Mouse (Mus musculus) bone marrow, adult 2 months (tissue): ENCODE measurements around the gene Arhgef10l.

Experiments used
- CTCF ChIP-seq: fragments of 200-500 bp; IDR thresholded peaks from 2 replicates; pipeline ENCODE4 v1.5.1; 2011; ENCODE audit warnings: low read length, control low read depth; ENCODE audit not compliant: control insufficient read depth, insufficient read depth
- POLR2A ChIP-seq: fragments of 200-500 bp; IDR thresholded peaks from 2 replicates; pipeline ENCODE4 v1.6.1; 2011; ENCODE audit warnings: low read depth, mild to moderate bottlenecking, control low read depth, low read length, borderline replicate concordance; ENCODE audit not compliant: control insufficient read depth

DNA sequence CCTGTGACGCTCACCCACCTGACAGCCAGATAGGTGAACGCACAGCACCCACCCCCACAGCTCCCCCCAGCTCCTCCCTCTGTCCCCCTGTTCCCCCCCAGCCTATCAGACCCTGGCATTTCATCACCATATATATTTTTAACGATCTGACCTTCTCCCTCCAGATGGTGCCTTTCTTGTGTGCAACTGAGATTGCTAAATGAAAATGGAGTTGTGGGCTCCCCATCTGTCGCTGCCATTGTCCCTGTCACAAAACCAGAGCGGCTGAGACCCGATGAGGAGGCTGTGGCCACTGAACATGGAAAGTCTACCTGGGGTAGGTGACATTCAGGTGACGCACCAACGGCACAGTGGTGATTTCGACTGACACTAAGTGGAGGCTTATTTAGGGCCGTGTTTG is 109.3 kb downstream of the Arhgef10l start:
- TF ChIP-seq CTCF (no peak), POLR2A (no peak)
